8 mouse cellular contexts compared by ENCODE assay signal in the genomic region with DNA sequence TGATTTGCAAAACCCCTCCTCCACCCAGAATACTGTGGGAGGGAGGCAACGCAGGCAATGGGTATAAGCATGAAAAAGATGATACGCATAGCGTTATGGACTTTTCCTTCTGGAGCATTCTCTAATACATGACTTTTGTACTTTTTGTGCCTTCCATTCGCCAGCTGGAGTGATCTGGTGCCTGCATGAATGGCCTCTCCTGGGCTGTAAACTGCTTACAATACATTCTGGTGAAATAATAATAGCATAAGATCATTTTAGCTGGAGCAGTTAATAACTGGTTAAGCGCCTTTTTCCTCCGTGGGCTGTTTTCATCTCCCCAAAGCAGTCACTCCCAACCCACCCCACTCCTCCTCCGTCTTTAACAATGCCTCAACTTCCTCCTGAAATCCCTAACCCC. TPM values are rescaled to one million over a fixed set of nuclear protein-coding genes. Genes with fewer than 3 reads are reported as not detected.
DNase-seq lines count a peak whose midpoint lies in the region; ATAC-seq and TF ChIP-seq lines count a peak whose summit lies in the region.

No protein-coding gene starts in this region.

- peaks cover 44% of the 10 kb centered on the region for H3K27me3 ChIP-seq in heart, embryonic 12.5 days (replicated peaks)
- peaks cover 42% of the 10 kb centered on the region for H3K27me3 ChIP-seq in limb, embryonic 14.5 days (ENCODE audit: control insufficient read depth, insufficient read depth, low read length)

- no peaks in the 10 kb centered on the region for H3K9me3 ChIP-seq in heart, embryonic 12.5 days (replicated peaks)
- no peaks in the 10 kb centered on the region for H3K9me3 ChIP-seq in limb, embryonic 14.5 days (ENCODE audit: control insufficient read depth, low read length)

- 0 out of 2 replicates have a peak overlapping the region, but pooled peaks have one; percentile 47 for H3K9ac ChIP-seq in heart, embryonic 12.5 days
- peak overlapping the region; percentile 58 for H3K9ac ChIP-seq in limb, embryonic 14.5 days (ENCODE audit: low read depth, low read length, severe bottlenecking)

- H3K4me3 ChIP-seq in heart, embryonic 12.5 days: peak overlapping the region; percentile 59
- peak overlapping the region; percentile 46 for H3K4me3 ChIP-seq in limb, embryonic 14.5 days (replicated peaks; ENCODE audit: low read length)

- DNase-seq in heart, adult 8-10 months (ENCODE audit: low spot score): no peak
- peak; percentile 20 to 29 for DNase-seq in right cerebral cortex, postnatal 10 days (ENCODE audit: low spot score in 2 of 2)
- no peak for DNase-seq in right cerebral cortex, postnatal 36 days (ENCODE audit: low spot score in 2 of 2)
- no peak for DNase-seq in limb, embryonic 14.5 days (ENCODE audit: low spot score)
- DNase-seq in telencephalon, adult 2 months (ENCODE audit: low read depth, low spot score): peak; percentile 40
- no peak for DNase-seq in adrenal gland, adult (ENCODE audit: inconsistent age in 2 of 2, low spot score in 1 of 2)
- no peak for DNase-seq in adrenal gland, postnatal 14 days

- no peaks in the 10 kb centered on the region for H3K36me3 ChIP-seq in heart, embryonic 12.5 days
- no peaks in the 10 kb centered on the region for H3K36me3 ChIP-seq in limb, embryonic 14.5 days (ENCODE audit: control insufficient read depth, insufficient read depth, low read length)

- peak overlapping the region; percentile 96 for H3K4me2 ChIP-seq in heart, embryonic 12.5 days
- H3K4me2 ChIP-seq in limb, embryonic 14.5 days (replicated peaks; ENCODE audit: low read depth, low read length, severe bottlenecking): peak overlapping the region; percentile 86

- ATAC-seq in heart, embryonic 12.5 days (ENCODE audit: insufficient number of reproducible peaks, low FRiP score): no peak
- ATAC-seq in limb, embryonic 14.5 days (ENCODE audit: low FRiP score, low read depth): no peak

- WGBS in heart, embryonic 12.5 days: 34% methylated on average over 7 of the region's 7 CpGs
- WGBS in limb, embryonic 14.5 days: 30% methylated on average over 7 of the region's 7 CpGs

- TF ChIP-seq POLR2A in limb, embryonic 14.5 days (IDR thresholded peaks at IDR 0.05; ENCODE audit: borderline replicate concordance, extremely low read depth, insufficient read depth, insufficient read length): no peak

- H3K27ac ChIP-seq in heart, embryonic 12.5 days (ENCODE audit: poor library complexity, severe bottlenecking): no peak overlapping the region
- no peak overlapping the region for H3K27ac ChIP-seq in limb, embryonic 14.5 days (replicated peaks; ENCODE audit: low read depth, low read length)

- peaks cover 10% of the 10 kb centered on the region for H3K4me1 ChIP-seq in heart, embryonic 12.5 days (replicated peaks)
- no peaks in the 10 kb centered on the region for H3K4me1 ChIP-seq in limb, embryonic 14.5 days (ENCODE audit: control insufficient read depth, insufficient read depth, low read length)

RNA-seq across cellular contexts. Expression of gene Vstm2a, which starts 0.5 kb away (rescaled TPM):
- polyA plus RNA-seq in heart, embryonic 12.5 days (2016; fragmentation: Nextera tagmentation; extraction: Ambion mirVana): 0.08 TPM in 1 of 2 replicates, not detected in the other
- under 1 TPM; 0.08 to 0.17 (median 0.11) TPM for total RNA-seq in heart, adult 8-10 months (2022)
- polyA plus RNA-seq in limb, embryonic 14.5 days (2012; rRNA removed): 3.6 TPM in 2 replicates
- polyA plus RNA-seq in limb, embryonic 14.5 days (2014; fragmentation: Nextera tagmentation; extraction: Ambion mirVana): 3.1 and 5.4 TPM in 2 replicates
- 0.30 TPM in 1 of 2 replicates, not detected in the other for total RNA-seq in adrenal gland, postnatal 14 days (2021)

Comparison
In these comparisons a context has a peak if more than half of its experiments do, and no peak if none do; other contexts are left out.
1. DNase-seq: peak in right cerebral cortex, postnatal 10 days (2 of 2) and telencephalon, adult 2 months (single experiment); none in heart, adult 8-10 months (single experiment), right cerebral cortex, postnatal 36 days (0 of 2), limb, embryonic 14.5 days (single experiment), adrenal gland, adult (0 of 2) and adrenal gland, postnatal 14 days (single experiment).